Mouse (Mus musculus) midbrain, embryonic 16.5 days (tissue): ENCODE results near the gene Otulinl. TPM values are rescaled to one million over a fixed set of nuclear protein-coding genes. Genes with fewer than 3 reads are reported as not detected.

Experiments used
- ATAC-seq: fragments of 200-750 bp; cut with Nextera tagmentation; 2 replicates; pipeline ENCODE4 v1.8.0; 2017; ENCODE audit warnings: moderate TSS enrichment
- H3K27ac ChIP-seq: fragments of 300-500 bp; sonication (generic); 2 replicates; pipeline ENCODE4 v1.5.1; 2014; ENCODE audit warnings: mild to moderate bottlenecking, low read length, mixed read lengths
- H3K27me3 ChIP-seq: fragments of 300-500 bp; sonication (generic); 2 replicates; pipeline ENCODE4 v1.6.1; 2014; ENCODE audit warnings: low read depth, low read length, mixed read lengths; ENCODE audit not compliant: control insufficient read depth, insufficient read depth
- H3K36me3 ChIP-seq: fragments of 300-500 bp; sonication (generic); 2 replicates; pipeline ENCODE4 v1.6.1; 2014; ENCODE audit warnings: mild to moderate bottlenecking, low read length, moderate library complexity, mixed read lengths; ENCODE audit not compliant: control insufficient read depth, insufficient read depth
- H3K4me1 ChIP-seq: fragments of 300-500 bp; sonication (generic); 2 replicates; pipeline ENCODE4 v1.6.1; 2014; ENCODE audit warnings: mild to moderate bottlenecking, low read length, mixed read lengths; ENCODE audit not compliant: control insufficient read depth, insufficient read depth
- H3K4me2 ChIP-seq: fragments of 300-500 bp; sonication (generic); 2 replicates; pipeline ENCODE4 v1.6.1; 2014; ENCODE audit warnings: mild to moderate bottlenecking, low read length, mixed read lengths
- H3K4me3 ChIP-seq: fragments of 300-500 bp; sonication (generic); 2 replicates; pipeline ENCODE4 v1.5.1; 2014; ENCODE audit warnings: low read depth, mild to moderate bottlenecking, low read length, moderate library complexity, mixed read lengths
- H3K9ac ChIP-seq: fragments of 300-500 bp; sonication (generic); 2 replicates; pipeline ENCODE4 v1.6.1; 2014; ENCODE audit warnings: low read depth, low read length, mixed read lengths
- H3K9me3 ChIP-seq: fragments of 300-500 bp; sonication (generic); replicated peaks from 2 replicates; pipeline ENCODE4 v1.6.1; 2014; ENCODE audit warnings: mild to moderate bottlenecking, low read length, mixed read lengths; ENCODE audit not compliant: control insufficient read depth, poor library complexity, severe bottlenecking
- WGBS: fragments of 180-500 bp; shearing (Covaris S2); extraction: QIAGEN DNeasy Blood & Tissue Kit; methylation state at CpG from one replicate; pipeline ENCODE4 v1.1.7; 2014; 5-methylcytosine and 5-hydroxymethylcytosine counted together
- polyA plus RNA-seq: library from polyadenylated mRNA; unstranded; fragments of >200 nt; fragmentation: Nextera tagmentation; extraction: Ambion mirVana; gene quantifications from 2 replicates; pipeline ENCODE4 v1.2.1, GENCODE M21; 2015

Otulinl gene
- polyA plus RNA-seq, 1 experiment from 2014 or later, result 14.6 TPM

- Histone ChIP-seq H3K4me2 (no peak overlapping the region), H3K9ac (no peak overlapping the region), H3K4me1 (peaks cover 5% of the 10 kb centered on the region), H3K36me3 (no peaks in the 10 kb centered on the region), H3K9me3 (no peaks in the 10 kb centered on the region), H3K27me3 (no peaks in the 10 kb centered on the region), H3K27ac (no peak overlapping the region), H3K4me3 (no peak overlapping the region)
- 75% methylated on average over 9 of the region's 9 CpGs for WGBS
- ATAC-seq, result no peak
These were observed 14.4 kb downstream of the Otulinl start for GRCm38 (mm10) chr15:27666911-27667539.

- no peaks in the 10 kb centered on the region for H3K36me3 ChIP-seq
These were observed 15.9 kb downstream of the Otulinl start for GRCm38 (mm10) chr15:27665392-27665911.

GRCm38 (mm10) chr15:27664126-27664525, 17.3 kb downstream of the Otulinl start:
- WGBS, result 96% methylated on average over 9 of the region's 9 CpGs

More at GRCm38 (mm10) chr15:27665392-27665911, 15.9 kb downstream of the Otulinl start:
- peaks cover 5% of the 10 kb centered on the region for H3K4me1 ChIP-seq
- H3K4me3 ChIP-seq, result peak overlapping the region; percentile 28
- WGBS, result 35% methylated on average over 21 of the region's 21 CpGs
- ATAC-seq, result peak; percentile 16; the same call in 1 of the 2 replicates
- no peak overlapping the region for H3K27ac ChIP-seq
- H3K27me3 ChIP-seq, result no peaks in the 10 kb centered on the region
- H3K4me2 ChIP-seq, result peak overlapping the region; percentile 52
- peak overlapping the region; percentile 39; the same call in 1 of the 2 replicates for H3K9ac ChIP-seq
- no peaks in the 10 kb centered on the region for H3K9me3 ChIP-seq

GRCm38 (mm10) chr15:27662699-27663098, 18.7 kb downstream of the Otulinl start:
- WGBS, result 55% methylated on average over 1 of the region's 1 CpGs
- H3K9ac ChIP-seq, result no peak overlapping the region
- H3K4me3 ChIP-seq, result no peak overlapping the region
- H3K4me2 ChIP-seq, result no peak overlapping the region
- H3K9me3 ChIP-seq, result no peaks in the 10 kb centered on the region
- no peak overlapping the region for H3K27ac ChIP-seq
- ATAC-seq, result no peak
- peaks cover 5% of the 10 kb centered on the region for H3K4me1 ChIP-seq
- no peaks in the 10 kb centered on the region for H3K27me3 ChIP-seq
- H3K36me3 ChIP-seq, result no peaks in the 10 kb centered on the region

More at GRCm38 (mm10) chr15:27664126-27664525, 17.3 kb downstream of the Otulinl start:
- ATAC-seq, result no peak
- H3K9ac ChIP-seq, result no peak overlapping the region
- no peaks in the 10 kb centered on the region for H3K36me3 ChIP-seq
- no peak overlapping the region for H3K4me2 ChIP-seq
- no peak overlapping the region for H3K27ac ChIP-seq
- no peaks in the 10 kb centered on the region for H3K27me3 ChIP-seq
- no peaks in the 10 kb centered on the region for H3K9me3 ChIP-seq
- H3K4me1 ChIP-seq, result peaks cover 5% of the 10 kb centered on the region
- H3K4me3 ChIP-seq, result no peak overlapping the region

GRCm38 (mm10) chr15:27661696-27662095, 19.7 kb downstream of the Otulinl start:
- H3K4me2 ChIP-seq, result no peak overlapping the region
- no peaks in the 10 kb centered on the region for H3K9me3 ChIP-seq
- ATAC-seq, result no peak
- peaks cover 5% of the 10 kb centered on the region for H3K4me1 ChIP-seq
- no peaks in the 10 kb centered on the region for H3K36me3 ChIP-seq
- no peak overlapping the region for H3K4me3 ChIP-seq
- H3K27me3 ChIP-seq, result no peaks in the 10 kb centered on the region
- no peak overlapping the region for H3K27ac ChIP-seq
- 90% methylated on average over 6 of the region's 6 CpGs for WGBS
- H3K9ac ChIP-seq, result no peak overlapping the region

GRCm38 (mm10) chr15:27659592-27660244, 21.7 kb downstream of the Otulinl start:
- peak; percentile 80 for ATAC-seq
- H3K4me1 ChIP-seq, result no peaks in the 10 kb centered on the region
- H3K27me3 ChIP-seq, result no peaks in the 10 kb centered on the region
- H3K36me3 ChIP-seq, result no peaks in the 10 kb centered on the region
- H3K9me3 ChIP-seq, result no peaks in the 10 kb centered on the region
- 41% methylated on average over 17 of the region's 17 CpGs for WGBS
- H3K27ac ChIP-seq, result no peak overlapping the region
- no peak overlapping the region for H3K4me3 ChIP-seq
- no peak overlapping the region for H3K9ac ChIP-seq
- H3K4me2 ChIP-seq, result no peak overlapping the region

GRCm38 (mm10) chr15:27659143-27659542, 22.2 kb downstream of the Otulinl start:
- peak; percentile 67; the same call in 1 of the 2 replicates for ATAC-seq
- H3K4me3 ChIP-seq, result no peak overlapping the region
- H3K9ac ChIP-seq, result no peak overlapping the region
- H3K4me2 ChIP-seq, result no peak overlapping the region
- no peak overlapping the region for H3K27ac ChIP-seq
- no peaks in the 10 kb centered on the region for H3K4me1 ChIP-seq
- H3K9me3 ChIP-seq, result no peaks in the 10 kb centered on the region
- H3K27me3 ChIP-seq, result no peaks in the 10 kb centered on the region
- WGBS, result 87% methylated on average over 5 of the region's 5 CpGs
- no peaks in the 10 kb centered on the region for H3K36me3 ChIP-seq

- Histone ChIP-seq H3K9me3 (no peaks in the 10 kb centered on the region), H3K4me3 (no peak overlapping the region), H3K9ac (no peak overlapping the region), H3K4me2 (no peak overlapping the region), H3K27ac (no peak overlapping the region), H3K36me3 (no peaks in the 10 kb centered on the region), H3K27me3 (no peaks in the 10 kb centered on the region), H3K4me1 (no peaks in the 10 kb centered on the region)
- 95% methylated on average over 4 of the region's 4 CpGs for WGBS
- no peak for ATAC-seq
These were observed 23.0 kb downstream of the Otulinl start for GRCm38 (mm10) chr15:27658356-27658755.

- H3K4me1 ChIP-seq, result no peaks in the 10 kb centered on the region
- no peaks in the 10 kb centered on the region for H3K27me3 ChIP-seq
- H3K9ac ChIP-seq, result no peak overlapping the region
- 96% methylated on average over 10 of the region's 10 CpGs for WGBS
- H3K36me3 ChIP-seq, result no peaks in the 10 kb centered on the region
- no peaks in the 10 kb centered on the region for H3K9me3 ChIP-seq
- no peak overlapping the region for H3K4me3 ChIP-seq
- H3K27ac ChIP-seq, result no peak overlapping the region
- no peak overlapping the region for H3K4me2 ChIP-seq
- ATAC-seq, result no peak
These were observed 23.5 kb downstream of the Otulinl start for GRCm38 (mm10) chr15:27657866-27658265.
